Mouse (Mus musculus) embryo, embryonic 10 days (tissue): ENCODE results near the gene Bricd5.

Source experiments
- DNase-seq: peaks from one replicate; pipeline ENCODE4 v3.0.0-alpha.2; 2015; ENCODE audit warnings: low spot score

The Bricd5 gene

GRCm38 (mm10) chr17:24462932-24463331 lies 10.8 kb upstream of the Bricd5 start:
- DNase-seq: no peak

GRCm38 (mm10) chr17:24463374-24464133 lies 10.1 kb upstream of the Bricd5 start:
- no peak for DNase-seq

- DNase-seq: no peak
These were observed 4.9 kb upstream of the Bricd5 start for GRCm38 (mm10) chr17:24468636-24469246.

GRCm38 (mm10) chr17:24469336-24469909 lies 4.3 kb upstream of the Bricd5 start:
- DNase-seq: no peak

GRCm38 (mm10) chr17:24469910-24470602 lies 3.6 kb upstream of the Bricd5 start, which contains the start of the genes E4f1 and Pgp:
TSS of gene E4f1 (minus strand) at chr17:24470313.
TSS of gene Pgp (plus strand) at chr17:24470392.
- DNase-seq: peak; percentile 99

- DNase-seq: peak; percentile 35
These were observed 2.8 kb upstream of the Bricd5 start for GRCm38 (mm10) chr17:24470701-24471527.

GRCm38 (mm10) chr17:24472512-24472911 lies 1.2 kb upstream of the Bricd5 start:
- no peak for DNase-seq

GRCm38 (mm10) chr17:24474557-24474956 lies 873 bp downstream of the Bricd5 start:
- DNase-seq: no peak

- DNase-seq: no peak
These were observed 1.9 kb downstream of the Bricd5 start for GRCm38 (mm10) chr17:24475586-24475985.

GRCm38 (mm10) chr17:24476022-24476776 lies 2.5 kb downstream of the Bricd5 start:
- DNase-seq: no peak

- no peak for DNase-seq
These were observed 3.6 kb downstream of the Bricd5 start for GRCm38 (mm10) chr17:24477053-24477984.

- no peak for DNase-seq
These were observed 4.4 kb downstream of the Bricd5 start for GRCm38 (mm10) chr17:24477985-24478600.

GRCm38 (mm10) chr17:24478663-24479380 lies 5.1 kb downstream of the Bricd5 start, which contains the start of gene Mlst8:
TSS of gene Mlst8 (minus strand) at chr17:24479078.
- DNase-seq: peak; percentile 99

- DNase-seq: no peak
These were observed 5.7 kb downstream of the Bricd5 start for GRCm38 (mm10) chr17:24479431-24479830.

GRCm38 (mm10) chr17:24480201-24480826 lies 6.6 kb downstream of the Bricd5 start:
- peak; percentile 59 for DNase-seq

- no peak for DNase-seq
These were observed 7.5 kb downstream of the Bricd5 start for GRCm38 (mm10) chr17:24481027-24481815.

- DNase-seq: no peak
These were observed 9.8 kb downstream of the Bricd5 start for GRCm38 (mm10) chr17:24483495-24483894.
